Mouse (Mus musculus) small intestine, adult 2 months (tissue): ENCODE measurements at regions not wholly inside any gene's neighbourhood (a gene's known extent, or its start where the extent isn't known, plus 50 kb on each side); places are given as distances from the start of the nearest gene placed in this dataset.

Source experiments
- CTCF ChIP-seq: fragments of 200-500 bp; IDR thresholded peaks from 2 replicates; pipeline ENCODE4 v1.5.1; 2012; ENCODE audit warnings: low read depth, mild to moderate bottlenecking, control low read depth, inconsistent platforms, low read length, moderate library complexity, mixed read lengths; ENCODE audit not compliant: insufficient replicate concordance, insufficient read length; ENCODE audit errors: extremely low read depth
- POLR2A ChIP-seq: fragments of 200-500 bp; IDR thresholded peaks from 2 replicates; pipeline ENCODE4 v1.6.1; 2012; ENCODE audit warnings: low read depth, mild to moderate bottlenecking, control low read depth, inconsistent platforms, low read length, moderate library complexity

DNA sequence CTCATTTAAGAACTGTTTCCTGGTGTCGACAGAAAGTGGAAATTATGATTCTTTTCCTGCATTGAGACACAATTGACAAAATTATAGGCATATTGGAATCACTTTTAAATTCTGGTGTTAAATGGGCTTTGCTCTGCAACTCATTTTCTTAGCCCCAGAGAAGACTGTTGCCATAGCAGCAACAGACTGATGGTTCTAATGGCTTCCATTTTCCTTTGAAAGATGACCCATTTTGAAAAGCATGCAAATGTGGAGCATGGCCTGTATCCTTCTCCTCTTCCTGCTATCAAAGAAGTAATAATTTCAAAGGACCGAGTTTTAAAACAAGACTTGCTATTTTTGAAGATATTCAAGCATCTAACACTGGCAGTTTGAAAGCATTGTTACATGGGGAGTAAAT, 494.9 kb upstream of the Intu start:
- TF ChIP-seq POLR2A = no peak
- no peak for TF ChIP-seq CTCF
